ENCODE assay signal across 10 mouse cellular contexts in the genomic region with DNA sequence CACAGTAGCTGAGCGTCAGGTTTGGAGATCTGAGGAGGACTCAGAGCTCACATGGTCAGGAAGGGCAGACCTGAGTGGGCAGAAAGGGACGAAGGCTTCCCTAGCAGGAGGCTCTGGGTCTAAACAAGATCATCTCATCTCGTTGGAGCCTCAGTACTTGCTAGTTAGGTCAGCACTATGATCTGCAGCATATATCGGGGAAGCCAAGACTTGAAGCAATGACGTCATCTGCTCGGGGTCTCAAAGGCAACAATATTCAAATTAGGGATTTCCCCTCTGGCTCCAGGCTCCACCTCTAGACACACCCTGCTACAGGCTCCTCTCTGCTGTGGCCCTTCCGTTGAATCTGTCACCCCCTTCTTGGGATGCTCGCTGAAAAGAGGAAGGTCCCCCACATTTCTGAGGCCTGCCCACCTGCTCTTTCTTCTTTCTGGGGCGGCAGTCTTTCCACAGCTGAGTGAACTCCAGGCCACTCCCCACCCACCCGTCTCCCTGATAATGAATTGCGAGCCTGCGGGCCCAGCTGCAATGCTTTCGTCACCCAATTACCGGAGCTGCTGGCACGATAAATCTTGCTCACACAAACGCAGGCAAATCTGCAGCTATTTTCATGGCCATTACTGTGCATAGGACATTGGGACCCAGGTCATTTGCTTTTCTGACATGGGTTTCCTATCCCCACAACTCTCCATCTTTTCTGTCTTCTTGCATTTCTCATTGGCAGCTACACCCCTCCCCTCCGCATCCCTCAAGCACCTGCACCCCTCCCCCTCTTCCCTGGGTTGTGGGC. TPM values are rescaled to one million over a fixed set of nuclear protein-coding genes. Genes with fewer than 3 reads are reported as not detected.
DNase-seq lines count a peak whose midpoint lies in the region; ATAC-seq and TF ChIP-seq lines count a peak whose summit lies in the region.
"Had no signal": no experiment of that assay in that cellular context is flagged by ENCODE, and none has a peak within 500 bp of the region (broad histone marks: within the 10 kb centered on the region; RNA-seq: fewer than 3 reads in every experiment).

No protein-coding gene starts in this region.

- DNase-seq in heart, adult 11 months, result peak; percentile 92
- no peak for DNase-seq in heart, postnatal 14 days
- DNase-seq in B cell, adult 2 months, result peak; percentile 85 to 89
- no peak for DNase-seq in embryonic facial prominence, embryonic 10.5 days (ENCODE audit: low spot score)
- DNase-seq in thymus, adult 2 months, result peak; percentile 58
- DNase-seq in left cerebral cortex, postnatal 10 days (ENCODE audit: extremely low spot score in 1 of 2, low spot score in 2 of 2), result no peak

- H3K4me3 ChIP-seq in embryonic facial prominence, embryonic 10.5 days, result peak overlapping the region; percentile 35
- H3K4me3 ChIP-seq in hindbrain, embryonic 15.5 days, result no peak overlapping the region
- 0 out of 2 replicates have a peak overlapping the region, but pooled peaks have one; percentile 6 for H3K4me3 ChIP-seq in midbrain, embryonic 15.5 days
- H3K4me3 ChIP-seq in thymus, adult 2 months (ENCODE audit: control insufficient read depth, insufficient read depth, low read length), result 0 out of 2 replicates have a peak overlapping the region, but pooled peaks have one; percentile 5

- no peak overlapping the region for H3K27ac ChIP-seq in embryonic facial prominence, embryonic 10.5 days (replicated peaks)
- peak overlapping the region; percentile 58 for H3K27ac ChIP-seq in hindbrain, embryonic 15.5 days (replicated peaks)
- 0 out of 2 replicates have a peak overlapping the region, but pooled peaks have one; percentile 29 for H3K27ac ChIP-seq in midbrain, embryonic 15.5 days
- no peak overlapping the region for H3K27ac ChIP-seq in thymus, adult 2 months (ENCODE audit: control insufficient read depth, insufficient read depth, low read length)

- TF ChIP-seq POLR2A in thymus, adult 2 months (IDR thresholded peaks at IDR 0.05; ENCODE audit: control insufficient read depth, extremely low read depth, insufficient read depth, low read length, poor library complexity), result no peak

- H3K4me2 ChIP-seq in hindbrain, embryonic 15.5 days, result peak overlapping the region; percentile 41
- H3K4me2 ChIP-seq in midbrain, embryonic 15.5 days, result peak overlapping the region; percentile 38

- WGBS in embryonic facial prominence, embryonic 10.5 days, result 19% methylated on average over 17 of the region's 17 CpGs
- 9% methylated on average over 17 of the region's 17 CpGs for WGBS in hindbrain, embryonic 15.5 days
- WGBS in midbrain, embryonic 15.5 days, result 8% methylated on average over 17 of the region's 17 CpGs
- 10% methylated on average over 17 of the region's 17 CpGs for WGBS in thymus, adult 2 months

- intact Hi-C loops in heart, postnatal 14 days (cut with DNase I), result loop anchor here (5.0 kb wide), 2 partner anchors 82 to 83 kb away; a partner anchor contains a TSS
- intact Hi-C loops in left cerebral cortex, postnatal 10 days (cut with DNase I), result loop anchor here (5.0 kb wide), 1 partner anchor 293 kb away; no protein-coding TSS in a partner anchor

- no peak for TF ChIP-seq CTCF in thymus, adult 2 months (IDR thresholded peaks at IDR 0.05; ENCODE audit: borderline replicate concordance, control insufficient read depth, extremely low read depth, insufficient read depth, low read length, poor library complexity)

- H3K4me1 ChIP-seq in embryonic facial prominence, embryonic 10.5 days, result peaks cover 9% of the 10 kb centered on the region
- H3K4me1 ChIP-seq in hindbrain, embryonic 15.5 days (replicated peaks), result peaks cover 23% of the 10 kb centered on the region
- H3K4me1 ChIP-seq in midbrain, embryonic 15.5 days, result peaks cover 28% of the 10 kb centered on the region
- H3K4me1 ChIP-seq in thymus, adult 2 months (replicated peaks; ENCODE audit: control insufficient read depth, insufficient read depth, low read length), result peaks cover 24% of the 10 kb centered on the region

- peaks cover 40% of the 10 kb centered on the region for H3K27me3 ChIP-seq in embryonic facial prominence, embryonic 10.5 days (replicated peaks; ENCODE audit: low read depth, poor library complexity, severe bottlenecking)
- no peaks in the 10 kb centered on the region for H3K27me3 ChIP-seq in hindbrain, embryonic 15.5 days
- 0 out of 2 replicates have a peak, but pooled peaks cover 2% of the 10 kb centered on the region for H3K27me3 ChIP-seq in midbrain, embryonic 15.5 days (replicated peaks)
- H3K27me3 ChIP-seq in thymus, adult 2 months (ENCODE audit: control insufficient read depth, insufficient read depth, low read length), result no peaks in the 10 kb centered on the region

- 0 out of 2 replicates have a peak overlapping the region, but pooled peaks have one; percentile 14 for H3K9ac ChIP-seq in hindbrain, embryonic 15.5 days
- peak overlapping the region; percentile 2; the same call in 1 of the 2 replicates for H3K9ac ChIP-seq in midbrain, embryonic 15.5 days

- no peaks in the 10 kb centered on the region for H3K36me3 ChIP-seq in embryonic facial prominence, embryonic 10.5 days (replicated peaks)
- no peaks in the 10 kb centered on the region for H3K36me3 ChIP-seq in hindbrain, embryonic 15.5 days
- no peaks in the 10 kb centered on the region for H3K36me3 ChIP-seq in midbrain, embryonic 15.5 days (replicated peaks)
- H3K36me3 ChIP-seq in thymus, adult 2 months (ENCODE audit: control insufficient read depth, insufficient read depth, low read length), result no peaks in the 10 kb centered on the region
- H3K36me3 ChIP-seq: G1E had no signal

- ATAC-seq in hindbrain, embryonic 15.5 days (ENCODE audit: low FRiP score, low read depth), result peak; percentile 66
- ATAC-seq in midbrain, embryonic 15.5 days (replicated peaks), result peak; percentile 57

- H3K9me3 ChIP-seq in embryonic facial prominence, embryonic 10.5 days, result no peaks in the 10 kb centered on the region
- no peaks in the 10 kb centered on the region for H3K9me3 ChIP-seq in hindbrain, embryonic 15.5 days
- H3K9me3 ChIP-seq in midbrain, embryonic 15.5 days, result no peaks in the 10 kb centered on the region
- H3K9me3 ChIP-seq: G1E had no signal

RNA-seq across cellular contexts. Expression of a gene that starts 32.1 kb away (rescaled TPM):
- total RNA-seq in heart, postnatal 14 days (2021), result not detected
- polyA plus RNA-seq in embryonic facial prominence, embryonic 10.5 days (2016; fragmentation: Nextera tagmentation; extraction: Ambion mirVana), result not detected in 2 replicates
- polyA plus RNA-seq in hindbrain, embryonic 15.5 days (2015; fragmentation: Nextera tagmentation; extraction: Ambion mirVana), result not detected in 2 replicates
- polyA plus RNA-seq in midbrain, embryonic 15.5 days (2015; fragmentation: Nextera tagmentation; extraction: Ambion mirVana), result not detected in 2 replicates
- polyA plus RNA-seq in thymus, adult 2 months (2012; rRNA removed), result not detected in 2 replicates
- not detected for total RNA-seq in left cerebral cortex, postnatal 10 days (2021)
- polyA plus RNA-seq: frontal cortex, adult 2 months; G1E had no signal

RNA-seq across cellular contexts. Expression of a gene that starts 32.8 kb away (rescaled TPM):
- total RNA-seq in heart, postnatal 14 days (2021), result 1 to 10 TPM; 3.9 to 4.9 TPM
- polyA plus RNA-seq in embryonic facial prominence, embryonic 10.5 days (2016; fragmentation: Nextera tagmentation; extraction: Ambion mirVana), result 2.2 and 2.3 TPM in 2 replicates
- polyA plus RNA-seq in hindbrain, embryonic 15.5 days (2015; fragmentation: Nextera tagmentation; extraction: Ambion mirVana), result 1.6 and 2.1 TPM in 2 replicates
- 1.7 and 2.0 TPM in 2 replicates for polyA plus RNA-seq in midbrain, embryonic 15.5 days (2015; fragmentation: Nextera tagmentation; extraction: Ambion mirVana)
- polyA plus RNA-seq in thymus, adult 2 months (2012; rRNA removed), result 32.1 and 49.1 TPM in 2 replicates
- 1 to 10 TPM; 2.7 to 3.1 TPM for total RNA-seq in left cerebral cortex, postnatal 10 days (2021)

Comparison
In these comparisons a context has a peak if more than half of its experiments do, and no peak if none do; other contexts are left out.
1. DNase-seq: peak in heart, adult 11 months (single experiment), B cell, adult 2 months (2 of 2) and thymus, adult 2 months (single experiment); none in heart, postnatal 14 days (0 of 2), embryonic facial prominence, embryonic 10.5 days (single experiment) and left cerebral cortex, postnatal 10 days (0 of 2).
2. H3K27ac ChIP-seq: peak in hindbrain, embryonic 15.5 days (single experiment) and midbrain, embryonic 15.5 days (single experiment); none in embryonic facial prominence, embryonic 10.5 days (single experiment) and thymus, adult 2 months (single experiment).
3. RNA of a gene that starts 32.8 kb away (polyA plus RNA-seq): 32.1 to 49.1 TPM in thymus, adult 2 months; 2.2 to 2.3 TPM in embryonic facial prominence, embryonic 10.5 days, 1.7 to 2.0 TPM in midbrain, embryonic 15.5 days and 1.6 to 2.1 TPM in hindbrain, embryonic 15.5 days; every median in the first group is over 10 times any median in the second.